Mouse (Mus musculus): Measurements from ENCODE around the gene Kif1c.

DNA sequence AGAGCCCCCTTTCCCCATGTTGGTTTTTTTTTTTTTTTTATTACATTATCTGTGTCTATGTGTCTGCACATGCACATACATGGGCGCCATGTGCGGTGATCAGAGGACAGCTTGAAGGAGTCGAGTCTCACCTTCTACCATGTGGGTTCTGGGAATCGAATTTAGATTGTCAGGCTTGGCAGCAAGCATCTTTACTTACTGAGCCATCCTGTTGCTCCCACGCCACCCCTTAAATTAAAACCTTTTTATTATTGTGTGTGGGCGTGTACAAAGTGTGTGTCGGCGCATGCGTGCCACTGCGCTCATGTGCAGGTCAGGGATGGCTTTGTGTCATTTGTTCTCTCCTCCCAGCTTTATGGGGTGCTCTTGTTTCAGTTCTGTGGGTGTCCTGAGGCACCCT, 10.7 kb downstream of the Kif1c start:
- no peak for TF ChIP-seq CTCF (IDR thresholded peaks at IDR 0.05; ENCODE audit: extremely low read depth, insufficient read length, insufficient replicate concordance, low read depth, low read length)
- TF ChIP-seq POLR2A (IDR thresholded peaks at IDR 0.05; ENCODE audit: low read depth, low read length): no peak

Measured in small intestine, adult 2 months (tissue).